Mouse (Mus musculus): Measurements from ENCODE around the gene Bora.
"Not testable (repeated sequence)": the region's sequence is repeated elsewhere in the genome, so short reads cannot be mapped to it uniquely, and the experiment has no call there.

DNA sequence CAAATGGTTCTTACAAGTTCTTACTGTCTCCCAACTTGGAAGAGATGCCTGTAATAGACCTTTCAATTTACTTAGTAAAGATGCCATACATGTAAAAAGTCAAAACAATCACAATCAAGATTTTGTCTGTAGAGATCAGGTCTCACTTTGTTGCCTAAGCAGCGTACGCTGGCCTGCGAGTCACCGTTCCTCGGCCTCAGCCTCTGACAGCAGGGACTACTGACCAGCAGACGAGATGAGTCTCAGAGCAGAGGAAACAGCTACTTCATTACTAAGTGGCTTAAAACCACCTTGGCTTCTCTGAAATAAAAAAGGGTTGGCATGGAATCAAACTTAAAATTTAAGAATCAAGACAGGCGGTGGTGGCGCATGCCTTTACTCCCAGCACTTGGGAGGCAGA is 11.2 kb upstream of the Bora start:
- not testable (repeated sequence) for TF ChIP-seq CTCF, POLR2A (IDR thresholded peaks at IDR 0.05; ENCODE audit: extremely low read depth, insufficient read depth, low read length)

Data from cortical plate, adult 2 months (tissue).